Mouse (Mus musculus): ENCODE data around the gene Kcnab3. TPM values are rescaled to one million over a fixed set of nuclear protein-coding genes. Genes with fewer than 3 reads are reported as not detected.

Kcnab3 gene
- polyA plus RNA-seq (2012; rRNA removed), result 1.3 TPM in 2 replicates

DNA sequence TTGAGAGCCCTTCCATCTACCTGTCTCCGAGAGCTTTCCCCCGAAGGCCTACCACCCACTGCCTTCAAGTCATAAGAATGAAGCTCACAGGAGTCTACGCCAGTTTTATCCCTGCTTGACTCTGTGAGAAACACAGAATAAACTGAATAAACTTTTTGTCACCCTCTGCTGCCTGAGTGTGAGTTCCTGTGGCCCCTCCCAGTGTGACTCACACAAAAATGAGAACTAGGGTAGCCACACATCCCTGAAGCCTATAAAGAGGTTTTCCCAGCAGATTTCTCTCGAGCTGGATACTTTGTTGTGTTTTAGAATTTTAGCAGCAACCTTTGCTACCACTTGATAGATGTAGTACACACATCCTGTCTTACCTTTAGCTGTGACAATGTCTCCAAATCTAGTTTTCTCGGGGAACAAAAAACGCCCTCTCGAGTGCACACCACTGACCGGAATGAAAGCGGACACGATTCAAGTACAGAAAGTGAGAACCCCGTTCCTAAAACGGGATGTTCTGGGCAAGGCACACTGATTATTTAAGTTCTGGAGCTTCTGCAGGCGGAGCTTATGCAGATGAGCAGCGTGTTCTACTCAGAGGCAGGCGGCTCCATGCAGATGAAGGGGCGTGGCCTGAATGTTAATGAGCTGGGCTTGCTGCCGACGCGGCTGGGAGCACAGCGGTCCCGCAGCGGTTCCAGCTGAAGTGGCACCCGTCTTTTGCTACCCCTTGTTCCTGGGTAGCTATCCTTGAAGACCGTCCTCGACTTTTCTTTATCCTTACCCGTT lies at the start of gene Kcnab3:
TSS of gene Kcnab3 (plus strand) at position 631 of the 780 bp plus-strand sequence.

GRCm38 (mm10) chr11:69323667-69324111 lies 2.4 kb upstream of the Kcnab3 start, which contains the start of the genes Cntrob and Trappc1:
Cntrob (minus strand) TSS chr11:69323775.
Trappc1 (plus strand) TSS chr11:69323980.

GRCm38 (mm10) chr11:69340161-69341131 lies 14.4 kb downstream of the Kcnab3 start, which contains the start of gene Rnf227:
Rnf227 (plus strand) TSS chr11:69340461.

GRCm38 (mm10) chr11:69369215-69369989 lies 43.3 kb downstream of the Kcnab3 start, which contains the start of gene Chd3:
Chd3 (minus strand) TSS chr11:69369406.

Other genes with a start within 250 kb of the Kcnab3 start
- 93.8 and 112 TPM in 2 replicates for gene Vamp2, start 237.8 kb upstream of the Kcnab3 start, polyA plus RNA-seq (2012; rRNA removed)
- 16.4 and 21.2 TPM in 2 replicates for gene Per1, start 231.0 kb upstream of the Kcnab3 start, polyA plus RNA-seq (2012; rRNA removed)
- 0.70 and 1.1 TPM in 2 replicates for gene Hes7, start 205.9 kb upstream of the Kcnab3 start, polyA plus RNA-seq (2012; rRNA removed)
- gene 9130213A22Rik, start 203.7 kb upstream of the Kcnab3 start, polyA plus RNA-seq (2012; rRNA removed), result 0.60 and 0.64 TPM in 2 replicates
- gene Aloxe3, start 200.4 kb upstream of the Kcnab3 start, polyA plus RNA-seq (2012; rRNA removed), result 0.15 and 0.42 TPM in 2 replicates
- gene Alox12b, start 169.3 kb upstream of the Kcnab3 start, polyA plus RNA-seq (2012; rRNA removed), result 0.07 TPM in 1 of 2 replicates, not detected in the other
- gene Alox8, start 128.4 kb upstream of the Kcnab3 start, polyA plus RNA-seq (2012; rRNA removed), result 0.05 TPM in 1 of 2 replicates, not detected in the other
- not detected in 2 replicates for gene Gucy2e, start 89.2 kb upstream of the Kcnab3 start, polyA plus RNA-seq (2012; rRNA removed)
- gene Cntrob, start 2.5 kb upstream of the Kcnab3 start, polyA plus RNA-seq (2012; rRNA removed), result 8.3 and 8.5 TPM in 2 replicates
- gene Trappc1, start 2.3 kb upstream of the Kcnab3 start, polyA plus RNA-seq (2012; rRNA removed), result 27.2 and 27.3 TPM in 2 replicates
- gene Rnf227, start 14.2 kb downstream of the Kcnab3 start, polyA plus RNA-seq (2012; rRNA removed), result 1.2 and 1.4 TPM in 2 replicates
- gene Chd3, start 43.1 kb downstream of the Kcnab3 start, polyA plus RNA-seq (2012; rRNA removed), result 101 and 103 TPM in 2 replicates
- 150 and 174 TPM in 2 replicates for gene Naa38, start 69.2 kb downstream of the Kcnab3 start, polyA plus RNA-seq (2012; rRNA removed)
- gene Cyb5d1, start 69.4 kb downstream of the Kcnab3 start, polyA plus RNA-seq (2012; rRNA removed), result 10.1 and 11.7 TPM in 2 replicates
- 12.4 and 25.4 TPM in 2 replicates for gene Tmem88, start 72.0 kb downstream of the Kcnab3 start, polyA plus RNA-seq (2012; rRNA removed)
- gene Kdm6b, start 87.4 kb downstream of the Kcnab3 start, polyA plus RNA-seq (2012; rRNA removed), result 15.5 and 18.5 TPM in 2 replicates
- 0.44 and 0.93 TPM in 2 replicates for gene Dnah2, start 222.9 kb downstream of the Kcnab3 start, polyA plus RNA-seq (2012; rRNA removed)
- 1.1 and 1.8 TPM in 2 replicates for gene Efnb3, start 233.9 kb downstream of the Kcnab3 start, polyA plus RNA-seq (2012; rRNA removed)

All from colon, adult 2 months (tissue).